Mouse (Mus musculus) forebrain, postnatal 0 days (tissue): ENCODE measurements around the gene Pde4a. TPM values are rescaled to one million over a fixed set of nuclear protein-coding genes. Genes with fewer than 3 reads are reported as not detected.
A peak's percentile ranks its signal among the peaks of the same experiment; 100 is the strongest.

ENCODE experiments used
- ATAC-seq: fragments of 200-750 bp; cut with Nextera tagmentation; 2 replicates; pipeline ENCODE4 v1.8.0; 2017; ENCODE audit warnings: mild to moderate bottlenecking, moderate library complexity
- DNase-seq: peaks from one replicate; pipeline ENCODE4 v3.0.0-alpha.2; 2015
- H3K27ac ChIP-seq: fragments of 300-500 bp; sonication (generic); 2 replicates; pipeline ENCODE4 v1.5.1; 2014; ENCODE audit warnings: low read depth, mild to moderate bottlenecking, antibody characterized with exemption, low read length, moderate library complexity, mixed read lengths
- H3K27me3 ChIP-seq: fragments of 300-500 bp; sonication (generic); 2 replicates; pipeline ENCODE4 v1.6.1; 2014; ENCODE audit warnings: mild to moderate bottlenecking, low read length, mixed read lengths; ENCODE audit not compliant: insufficient read depth
- H3K36me3 ChIP-seq: fragments of 300-500 bp; sonication (generic); 2 replicates; pipeline ENCODE4 v1.6.1; 2014; ENCODE audit warnings: mild to moderate bottlenecking, moderate library complexity; ENCODE audit not compliant: insufficient read depth
- H3K4me1 ChIP-seq: fragments of 300-500 bp; sonication (generic); 2 replicates; pipeline ENCODE4 v1.6.1; 2014; ENCODE audit warnings: antibody characterized with exemption; ENCODE audit not compliant: insufficient read depth
- H3K4me2 ChIP-seq: fragments of 300-500 bp; sonication (generic); 2 replicates; pipeline ENCODE4 v1.6.1; 2014; ENCODE audit warnings: low read depth, mild to moderate bottlenecking, moderate library complexity
- H3K4me3 ChIP-seq: fragments of 300-500 bp; sonication (generic); 2 replicates; pipeline ENCODE4 v1.5.1; 2014; ENCODE audit warnings: low read depth, low read length, mixed read lengths
- H3K9ac ChIP-seq: fragments of 300-500 bp; sonication (generic); 2 replicates; pipeline ENCODE4 v1.6.1; 2014; ENCODE audit warnings: mild to moderate bottlenecking
- H3K9me3 ChIP-seq: fragments of 300-500 bp; sonication (generic); 2 replicates; pipeline ENCODE4 v1.6.1; 2016; ENCODE audit warnings: low read length
- CTCF ChIP-seq: sonication (generic); IDR thresholded peaks from 2 replicates; pipeline ENCODE4 v1.5.1; 2016; ENCODE audit warnings: antibody characterized with exemption, control low read depth, low read depth
- WGBS: fragments of 180-500 bp; shearing (Covaris S2); extraction: QIAGEN DNeasy Blood & Tissue Kit; methylation state at CpG from one replicate; pipeline ENCODE4 v1.1.7; 2014; 5-methylcytosine and 5-hydroxymethylcytosine counted together
- polyA plus RNA-seq: library from polyadenylated mRNA; unstranded; fragments of >200 nt; fragmentation: Nextera tagmentation; extraction: Ambion mirVana; gene quantifications from 2 replicates; pipeline ENCODE4 v1.2.1, GENCODE M21; 2015
- total RNA-seq: library from RNA; depleted of rRNA; stranded (reverse); fragments of >200 nt; gene quantifications from 2 replicates; pipeline ENCODE4 v1.2.3, GENCODE M21; 2014

Pde4a gene
- total and polyA plus RNA-seq, 2 experiments from 2014 or later: 20.0 to 41.6 TPM

DNA sequence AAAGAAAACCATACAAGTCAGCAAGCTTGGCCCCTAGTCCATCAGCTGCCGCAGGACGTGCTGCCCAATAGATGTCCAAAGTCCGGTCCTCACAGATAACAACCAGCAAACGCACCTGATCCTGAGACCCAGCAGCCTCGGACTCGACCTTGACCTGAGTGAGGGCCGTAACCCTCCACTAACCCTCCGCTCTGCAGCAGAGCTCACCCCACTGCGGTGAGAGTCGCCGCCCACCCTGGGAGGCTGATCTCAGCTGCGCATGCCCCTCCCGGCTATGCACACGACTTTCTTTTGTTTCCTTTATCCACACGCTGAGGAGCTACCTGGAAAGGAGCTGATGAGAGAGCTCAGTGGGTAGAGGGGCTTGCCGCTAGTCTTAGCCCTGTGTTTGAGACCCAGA, 61.8 kb downstream of the Pde4a start:
- ATAC-seq: peak; percentile 91
- Histone ChIP-seq H3K36me3 (peaks cover 21% of the 10 kb centered on the region), H3K9me3 (no peaks in the 10 kb centered on the region), H3K27ac (no peak overlapping the region), H3K9ac (peak overlapping the region; percentile 40), H3K27me3 (no peaks in the 10 kb centered on the region), H3K4me3 (peak overlapping the region; percentile 27), H3K4me2 (peak overlapping the region; percentile 51), H3K4me1 (no peaks in the 10 kb centered on the region)
- no peak for TF ChIP-seq CTCF
- peak; percentile 79 for DNase-seq
- 10% methylated on average over 16 of the region's 16 CpGs for WGBS

- H3K4me2 ChIP-seq: no peak overlapping the region
- DNase-seq (no peak), ATAC-seq (no peak)
- H3K9ac ChIP-seq: no peak overlapping the region
- no peak overlapping the region for H3K4me3 ChIP-seq
- TF ChIP-seq CTCF: no peak
- no peaks in the 10 kb centered on the region for H3K27me3 ChIP-seq
- peaks cover 31% of the 10 kb centered on the region for H3K36me3 ChIP-seq
- no peaks in the 10 kb centered on the region for H3K9me3 ChIP-seq
- no peak overlapping the region for H3K27ac ChIP-seq
- 60% methylated on average over 23 of the region's 23 CpGs for WGBS
- no peaks in the 10 kb centered on the region; the same call in 1 of the 2 replicates for H3K4me1 ChIP-seq
These were observed 66.0 kb downstream of the Pde4a start for GRCm38 (mm10) chr9:21231551-21231950.

DNA sequence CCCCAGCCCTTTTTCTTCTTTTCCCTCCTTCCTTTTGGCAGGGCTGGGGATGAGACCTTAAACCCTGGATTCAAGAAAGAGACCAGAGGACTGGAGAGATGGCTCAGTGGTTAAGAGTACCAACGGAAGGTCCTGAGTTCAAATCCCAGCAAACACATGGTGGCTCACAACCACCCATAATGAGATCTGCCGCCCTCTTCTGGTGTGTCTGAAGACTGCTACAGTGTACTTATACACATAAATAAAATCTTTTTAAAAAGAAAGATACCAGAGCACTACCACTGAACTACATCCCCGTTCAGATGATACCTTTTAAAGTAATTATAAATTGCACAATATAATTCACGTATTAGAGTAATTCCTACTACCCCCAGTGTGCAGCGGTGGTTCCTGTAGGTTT, 67.4 kb downstream of the Pde4a start:
- Histone ChIP-seq H3K9me3 (no peaks in the 10 kb centered on the region), H3K4me1 (peaks cover 10% of the 10 kb centered on the region; the same call in 1 of the 2 replicates), H3K4me3 (no peak overlapping the region), H3K27me3 (no peaks in the 10 kb centered on the region), H3K36me3 (peaks cover 31% of the 10 kb centered on the region), H3K9ac (no peak overlapping the region), H3K4me2 (no peak overlapping the region), H3K27ac (no peak overlapping the region)
- ATAC-seq (no peak), DNase-seq (no peak)
- no peak for TF ChIP-seq CTCF
- 91% methylated on average over 5 of the region's 5 CpGs for WGBS

- no peak for ATAC-seq
These were observed 67.9 kb downstream of the Pde4a start for GRCm38 (mm10) chr9:21233366-21233765.

DNA sequence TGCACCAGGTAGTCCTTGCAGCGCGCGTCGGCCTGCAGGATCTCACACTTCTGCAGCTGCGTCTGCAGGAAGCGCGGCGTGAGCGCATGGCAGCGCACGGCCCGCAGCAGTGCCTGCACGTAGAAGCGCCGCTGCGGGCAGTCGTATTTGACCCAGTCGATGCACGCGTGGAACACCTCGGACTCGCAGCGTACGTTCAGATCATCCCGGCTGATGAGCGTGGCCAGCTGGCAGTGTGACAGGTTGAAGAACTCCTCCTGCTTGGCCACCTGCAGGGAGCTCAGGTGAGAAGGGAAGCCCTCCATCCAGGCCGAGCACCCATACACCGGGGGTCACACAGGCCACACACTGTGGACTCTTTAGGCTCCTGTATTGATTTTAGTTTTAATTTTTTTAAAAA, 68.3 kb downstream of the Pde4a start:
- Histone ChIP-seq H3K9me3 (no peaks in the 10 kb centered on the region), H3K4me3 (no peak overlapping the region), H3K27ac (no peak overlapping the region), H3K4me1 (peaks cover 14% of the 10 kb centered on the region; the same call in 1 of the 2 replicates), H3K27me3 (no peaks in the 10 kb centered on the region), H3K9ac (no peak overlapping the region), H3K4me2 (no peak overlapping the region), H3K36me3 (peaks cover 31% of the 10 kb centered on the region)
- no peak for DNase-seq
- no peak for ATAC-seq
- WGBS: 90% methylated on average over 28 of the region's 28 CpGs
- TF ChIP-seq CTCF: no peak

More at GRCm38 (mm10) chr9:21233366-21233765, 67.9 kb downstream of the Pde4a start:
- no peak for DNase-seq
- WGBS: 93% methylated on average over 29 of the region's 29 CpGs
- Histone ChIP-seq H3K4me2 (no peak overlapping the region), H3K36me3 (peaks cover 31% of the 10 kb centered on the region), H3K9me3 (no peaks in the 10 kb centered on the region), H3K27me3 (no peaks in the 10 kb centered on the region), H3K4me1 (peaks cover 14% of the 10 kb centered on the region; the same call in 1 of the 2 replicates), H3K27ac (no peak overlapping the region), H3K9ac (no peak overlapping the region), H3K4me3 (no peak overlapping the region)
- no peak for TF ChIP-seq CTCF

GRCm38 (mm10) chr9:21235341-21235740, 69.8 kb downstream of the Pde4a start:
- DNase-seq (no peak), ATAC-seq (no peak)
- Histone ChIP-seq H3K4me1 (peaks cover 14% of the 10 kb centered on the region; the same call in 1 of the 2 replicates), H3K4me3 (no peak overlapping the region), H3K4me2 (no peak overlapping the region), H3K36me3 (peaks cover 20% of the 10 kb centered on the region), H3K27ac (no peak overlapping the region), H3K9me3 (no peaks in the 10 kb centered on the region), H3K9ac (no peak overlapping the region), H3K27me3 (no peaks in the 10 kb centered on the region)
- 88% methylated on average over 4 of the region's 4 CpGs for WGBS
- no peak for TF ChIP-seq CTCF

DNA sequence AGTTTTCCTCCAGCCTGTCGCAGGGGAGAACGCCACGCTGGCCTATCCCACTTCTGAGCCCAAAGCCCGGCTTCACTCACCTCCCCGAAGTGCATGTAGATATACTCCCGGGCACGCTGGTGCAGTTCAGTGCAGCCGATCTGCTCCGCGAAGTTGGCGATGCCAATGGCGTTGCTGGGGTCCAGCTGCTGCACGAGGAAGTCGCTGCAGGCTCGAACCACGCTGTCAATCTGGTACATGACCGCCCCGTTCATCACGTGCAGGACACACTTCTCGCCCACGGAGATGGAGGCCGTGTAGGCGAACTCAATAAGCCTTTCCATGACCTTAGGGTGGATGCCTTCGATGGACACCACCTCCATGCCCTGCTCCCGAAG, 71.5 kb downstream of the Pde4a start:
- no peak overlapping the region for H3K4me3 ChIP-seq
- peaks cover 14% of the 10 kb centered on the region; the same call in 1 of the 2 replicates for H3K4me1 ChIP-seq
- WGBS: 84% methylated on average over 25 of the region's 25 CpGs
- peak overlapping the region; percentile 95 for H3K9ac ChIP-seq
- no peaks in the 10 kb centered on the region for H3K9me3 ChIP-seq
- peaks cover 11% of the 10 kb centered on the region for H3K36me3 ChIP-seq
- peak overlapping the region; percentile 76 for H3K4me2 ChIP-seq
- ATAC-seq (no peak), DNase-seq (no peak)
- H3K27ac ChIP-seq: no peak overlapping the region
- H3K27me3 ChIP-seq: no peaks in the 10 kb centered on the region
- no peak for TF ChIP-seq CTCF
